Mouse (Mus musculus): ENCODE measurements at regions not wholly inside any gene's neighbourhood (a gene's known extent, or its start where the extent isn't known, plus 50 kb on each side); places are given as distances from the start of the nearest gene placed in this dataset.

- Histone ChIP-seq H3K9ac (ENCODE audit: low read depth, low read length, severe bottlenecking) (no peak overlapping the region), H3K27ac (replicated peaks; ENCODE audit: low read depth, low read length) (no peak overlapping the region), H3K4me1 (ENCODE audit: control insufficient read depth, insufficient read depth, low read length) (no peaks in the 10 kb centered on the region; the same call in 1 of the 2 replicates), H3K36me3 (ENCODE audit: control insufficient read depth, insufficient read depth, low read length) (no peaks in the 10 kb centered on the region), H3K4me3 (replicated peaks; ENCODE audit: low read length) (no peak overlapping the region), H3K4me2 (replicated peaks; ENCODE audit: low read depth, low read length, severe bottlenecking) (no peak overlapping the region), H3K9me3 (ENCODE audit: control insufficient read depth, low read length) (no peaks in the 10 kb centered on the region), H3K27me3 (ENCODE audit: control insufficient read depth, insufficient read depth, low read length) (no peaks in the 10 kb centered on the region)
- no peak for TF ChIP-seq POLR2A (IDR thresholded peaks at IDR 0.05; ENCODE audit: borderline replicate concordance, extremely low read depth, insufficient read depth, insufficient read length)
- 73% methylated on average over 12 of the region's 12 CpGs for WGBS
- DNase-seq (ENCODE audit: low spot score), result no peak
- no peak for ATAC-seq (ENCODE audit: low FRiP score, low read depth)
These were observed 354.4 kb downstream of the Ajap1 start for GRCm38 (mm10) chr4:153128162-153128561.

- Histone ChIP-seq H3K36me3 (ENCODE audit: control insufficient read depth, insufficient read depth, low read length) (no peaks in the 10 kb centered on the region), H3K4me1 (ENCODE audit: control insufficient read depth, insufficient read depth, low read length) (0 out of 2 replicates have a peak, but pooled peaks cover under 1% of the 10 kb centered on the region), H3K4me3 (replicated peaks; ENCODE audit: low read length) (no peak overlapping the region), H3K27me3 (ENCODE audit: control insufficient read depth, insufficient read depth, low read length) (no peaks in the 10 kb centered on the region), H3K4me2 (replicated peaks; ENCODE audit: low read depth, low read length, severe bottlenecking) (no peak overlapping the region), H3K27ac (replicated peaks; ENCODE audit: low read depth, low read length) (no peak overlapping the region), H3K9ac (ENCODE audit: low read depth, low read length, severe bottlenecking) (no peak overlapping the region), H3K9me3 (ENCODE audit: control insufficient read depth, low read length) (no peaks in the 10 kb centered on the region)
- whole genome bisulfite sequencing, result 51% methylated on average over 6 of the region's 6 CpGs
- no peak for TF ChIP-seq POLR2A (IDR thresholded peaks at IDR 0.05; ENCODE audit: borderline replicate concordance, extremely low read depth, insufficient read depth, insufficient read length)
- no peak for DNase-seq (ENCODE audit: low spot score)
- no peak for ATAC-seq (ENCODE audit: low FRiP score, low read depth)
These were observed 362.1 kb downstream of the Ajap1 start for GRCm38 (mm10) chr4:153120480-153120879.

- H3K9ac ChIP-seq (ENCODE audit: low read depth, low read length, severe bottlenecking), result no peak overlapping the region
- H3K27me3 ChIP-seq (ENCODE audit: control insufficient read depth, insufficient read depth, low read length), result no peaks in the 10 kb centered on the region
- H3K4me2 ChIP-seq (replicated peaks; ENCODE audit: low read depth, low read length, severe bottlenecking), result no peak overlapping the region
- H3K36me3 ChIP-seq (ENCODE audit: control insufficient read depth, insufficient read depth, low read length), result no peaks in the 10 kb centered on the region
- TF ChIP-seq POLR2A (IDR thresholded peaks at IDR 0.05; ENCODE audit: borderline replicate concordance, extremely low read depth, insufficient read depth, insufficient read length), result no peak
- no peak overlapping the region for H3K4me3 ChIP-seq (replicated peaks; ENCODE audit: low read length)
- DNase-seq (ENCODE audit: low spot score) (no peak), ATAC-seq (ENCODE audit: low FRiP score, low read depth) (no peak)
- H3K4me1 ChIP-seq (ENCODE audit: control insufficient read depth, insufficient read depth, low read length), result 0 out of 2 replicates have a peak, but pooled peaks cover 4% of the 10 kb centered on the region
- H3K9me3 ChIP-seq (ENCODE audit: control insufficient read depth, low read length), result no peaks in the 10 kb centered on the region
- H3K27ac ChIP-seq (replicated peaks; ENCODE audit: low read depth, low read length), result no peak overlapping the region
- 64% methylated on average over 4 of the region's 4 CpGs for WGBS
These were observed 362.9 kb downstream of the Ajap1 start for GRCm38 (mm10) chr4:153119647-153120102.

- no peak overlapping the region for H3K4me2 ChIP-seq (replicated peaks; ENCODE audit: low read depth, low read length, severe bottlenecking)
- H3K4me3 ChIP-seq (replicated peaks; ENCODE audit: low read length), result no peak overlapping the region
- H3K9me3 ChIP-seq (ENCODE audit: control insufficient read depth, low read length), result no peaks in the 10 kb centered on the region
- no peak overlapping the region for H3K9ac ChIP-seq (ENCODE audit: low read depth, low read length, severe bottlenecking)
- H3K27me3 ChIP-seq (ENCODE audit: control insufficient read depth, insufficient read depth, low read length), result no peaks in the 10 kb centered on the region
- 0 out of 2 replicates have a peak, but pooled peaks cover 4% of the 10 kb centered on the region for H3K4me1 ChIP-seq (ENCODE audit: control insufficient read depth, insufficient read depth, low read length)
- no peak for TF ChIP-seq POLR2A (IDR thresholded peaks at IDR 0.05; ENCODE audit: borderline replicate concordance, extremely low read depth, insufficient read depth, insufficient read length)
- no peak for DNase-seq (ENCODE audit: low spot score)
- ATAC-seq (ENCODE audit: low FRiP score, low read depth), result no peak
- WGBS, result 49% methylated on average over 14 of the region's 14 CpGs
- no peaks in the 10 kb centered on the region for H3K36me3 ChIP-seq (ENCODE audit: control insufficient read depth, insufficient read depth, low read length)
- H3K27ac ChIP-seq (replicated peaks; ENCODE audit: low read depth, low read length), result no peak overlapping the region
These were observed 363.6 kb downstream of the Ajap1 start for GRCm38 (mm10) chr4:153118824-153119646.

GRCm38 (mm10) chr4:153114998-153115397 is 367.6 kb downstream of the Ajap1 start:
- DNase-seq (ENCODE audit: low spot score) (no peak), ATAC-seq (ENCODE audit: low FRiP score, low read depth) (no peak)
- H3K4me2 ChIP-seq (replicated peaks; ENCODE audit: low read depth, low read length, severe bottlenecking), result no peak overlapping the region
- H3K36me3 ChIP-seq (ENCODE audit: control insufficient read depth, insufficient read depth, low read length), result no peaks in the 10 kb centered on the region
- H3K9ac ChIP-seq (ENCODE audit: low read depth, low read length, severe bottlenecking), result no peak overlapping the region
- no peak for TF ChIP-seq POLR2A (IDR thresholded peaks at IDR 0.05; ENCODE audit: borderline replicate concordance, extremely low read depth, insufficient read depth, insufficient read length)
- H3K4me1 ChIP-seq (ENCODE audit: control insufficient read depth, insufficient read depth, low read length), result 0 out of 2 replicates have a peak, but pooled peaks cover 4% of the 10 kb centered on the region
- peaks cover 10% of the 10 kb centered on the region for H3K9me3 ChIP-seq (ENCODE audit: control insufficient read depth, low read length)
- WGBS, result 43% methylated on average over 7 of the region's 7 CpGs
- no peak overlapping the region for H3K4me3 ChIP-seq (replicated peaks; ENCODE audit: low read length)
- H3K27me3 ChIP-seq (ENCODE audit: control insufficient read depth, insufficient read depth, low read length), result no peaks in the 10 kb centered on the region
- no peak overlapping the region for H3K27ac ChIP-seq (replicated peaks; ENCODE audit: low read depth, low read length)
